In genomic region chr11:114175437-114176131, GRCm38 (mm10) we compare ENCODE assay signal across 9 mouse cellular contexts.
DNase-seq lines count a peak whose midpoint lies in the region; ATAC-seq and TF ChIP-seq lines count a peak whose summit lies in the region.
"Had no signal": no experiment of that assay in that cellular context is flagged by ENCODE, and none has a peak within 500 bp of the region (broad histone marks: within the 10 kb centered on the region; RNA-seq: fewer than 3 reads in every experiment).

No protein-coding gene starts in this region.

- peak; percentile 86 for ATAC-seq in cerebellum, adult (ENCODE audit: insufficient number of reproducible peaks, low FRiP score, low TSS enrichment)
- ATAC-seq in embryonic facial prominence, embryonic 15.5 days (ENCODE audit: insufficient number of reproducible peaks, low FRiP score, low TSS enrichment, low read depth), result no peak
- ATAC-seq in stomach, postnatal 0 days (ENCODE audit: low FRiP score, low TSS enrichment), result no peak

- H3K4me3 ChIP-seq in E14TG2a.4 (replicated peaks; ENCODE audit: low read length), result peak overlapping the region; percentile 7; the same call in 1 of the 2 replicates
- no peak overlapping the region for H3K4me3 ChIP-seq in embryonic facial prominence, embryonic 15.5 days (replicated peaks)
- no peak overlapping the region for H3K4me3 ChIP-seq in limb, embryonic 10.5 days
- no peak overlapping the region for H3K4me3 ChIP-seq in stomach, postnatal 0 days (ENCODE audit: low read depth, low read length)

- H3K36me3 ChIP-seq in E14TG2a.4 (ENCODE audit: insufficient read depth, low read length), result no peaks in the 10 kb centered on the region
- no peaks in the 10 kb centered on the region for H3K36me3 ChIP-seq in embryonic facial prominence, embryonic 15.5 days
- H3K36me3 ChIP-seq in limb, embryonic 10.5 days, result no peaks in the 10 kb centered on the region
- no peaks in the 10 kb centered on the region for H3K36me3 ChIP-seq in stomach, postnatal 0 days (ENCODE audit: control insufficient read depth, insufficient read depth, low read length)

- peak overlapping the region; percentile 51; the same call in 1 of the 2 replicates for H3K27ac ChIP-seq in embryonic facial prominence, embryonic 15.5 days (replicated peaks)
- peak overlapping the region; percentile 42; the same call in 1 of the 2 replicates for H3K27ac ChIP-seq in limb, embryonic 10.5 days
- no peak overlapping the region for H3K27ac ChIP-seq in stomach, postnatal 0 days (replicated peaks)

- no peak overlapping the region for H3K4me2 ChIP-seq in embryonic facial prominence, embryonic 15.5 days (replicated peaks)
- H3K4me2 ChIP-seq in stomach, postnatal 0 days (replicated peaks; ENCODE audit: low read depth), result no peak overlapping the region
- H3K4me2 ChIP-seq: lung, embryonic 14.5 days had no signal

- WGBS in embryonic facial prominence, embryonic 15.5 days, result 34% methylated on average over 23 of the region's 23 CpGs
- 39% methylated on average over 23 of the region's 23 CpGs for WGBS in limb, embryonic 10.5 days
- 32% methylated on average over 23 of the region's 23 CpGs for WGBS in stomach, postnatal 0 days

- no peak overlapping the region for H3K9ac ChIP-seq in embryonic facial prominence, embryonic 15.5 days
- H3K9ac ChIP-seq in stomach, postnatal 0 days (ENCODE audit: low read length), result no peak overlapping the region
- H3K9ac ChIP-seq: lung, embryonic 14.5 days had no signal

- DNase-seq in limb, embryonic 10.5 days (ENCODE audit: low spot score), result no peak
- DNase-seq in kidney, adult 11 months, result no peak
- DNase-seq in adrenal gland, postnatal 10 days, result no peak
- no peak for DNase-seq in stomach, postnatal 0 days (ENCODE audit: low spot score)
- DNase-seq: kidney, postnatal 25 days; lung, embryonic 14.5 days had no signal

- H3K27me3 ChIP-seq in E14TG2a.4 (ENCODE audit: insufficient read depth, low read length), result peaks cover 64% of the 10 kb centered on the region
- H3K27me3 ChIP-seq in embryonic facial prominence, embryonic 15.5 days, result no peaks in the 10 kb centered on the region
- H3K27me3 ChIP-seq in limb, embryonic 10.5 days (ENCODE audit: low read depth, poor library complexity, severe bottlenecking), result peaks cover 32% of the 10 kb centered on the region
- no peaks in the 10 kb centered on the region for H3K27me3 ChIP-seq in stomach, postnatal 0 days (ENCODE audit: control insufficient read depth, insufficient read depth, low read length)

- TF ChIP-seq CTCF in E14TG2a.4 (conservative IDR thresholded peaks at IDR 0.05; ENCODE audit: low read length), result no peak
- TF ChIP-seq CTCF in stomach, postnatal 0 days (IDR thresholded peaks at IDR 0.05; ENCODE audit: low read depth), result no peak

- no peak for TF ChIP-seq EP300 in stomach, postnatal 0 days (optimal IDR thresholded peaks at IDR 0.05)

- peaks cover 14% of the 10 kb centered on the region for H3K4me1 ChIP-seq in E14TG2a.4 (replicated peaks; ENCODE audit: low read depth, low read length)
- peaks cover 37% of the 10 kb centered on the region for H3K4me1 ChIP-seq in embryonic facial prominence, embryonic 15.5 days
- peaks cover 48% of the 10 kb centered on the region for H3K4me1 ChIP-seq in limb, embryonic 10.5 days
- peaks cover 4% of the 10 kb centered on the region; the same call in 1 of the 2 replicates for H3K4me1 ChIP-seq in stomach, postnatal 0 days (replicated peaks; ENCODE audit: control insufficient read depth, insufficient read depth)

- H3K9me3 ChIP-seq in E14TG2a.4 (ENCODE audit: low read length), result no peaks in the 10 kb centered on the region
- no peaks in the 10 kb centered on the region for H3K9me3 ChIP-seq in embryonic facial prominence, embryonic 15.5 days (replicated peaks)
- no peaks in the 10 kb centered on the region for H3K9me3 ChIP-seq in limb, embryonic 10.5 days (replicated peaks)
- no peaks in the 10 kb centered on the region for H3K9me3 ChIP-seq in stomach, postnatal 0 days (ENCODE audit: control insufficient read depth, low read length)
